Mouse (Mus musculus): ENCODE data around the gene Ccdc159. TPM values are rescaled to one million over a fixed set of nuclear protein-coding genes. Genes with fewer than 3 reads are reported as not detected.

Ccdc159 gene
- total and polyA plus RNA-seq, 2 experiments from 2014 or later = 0.88 to 0.97 TPM

DNA sequence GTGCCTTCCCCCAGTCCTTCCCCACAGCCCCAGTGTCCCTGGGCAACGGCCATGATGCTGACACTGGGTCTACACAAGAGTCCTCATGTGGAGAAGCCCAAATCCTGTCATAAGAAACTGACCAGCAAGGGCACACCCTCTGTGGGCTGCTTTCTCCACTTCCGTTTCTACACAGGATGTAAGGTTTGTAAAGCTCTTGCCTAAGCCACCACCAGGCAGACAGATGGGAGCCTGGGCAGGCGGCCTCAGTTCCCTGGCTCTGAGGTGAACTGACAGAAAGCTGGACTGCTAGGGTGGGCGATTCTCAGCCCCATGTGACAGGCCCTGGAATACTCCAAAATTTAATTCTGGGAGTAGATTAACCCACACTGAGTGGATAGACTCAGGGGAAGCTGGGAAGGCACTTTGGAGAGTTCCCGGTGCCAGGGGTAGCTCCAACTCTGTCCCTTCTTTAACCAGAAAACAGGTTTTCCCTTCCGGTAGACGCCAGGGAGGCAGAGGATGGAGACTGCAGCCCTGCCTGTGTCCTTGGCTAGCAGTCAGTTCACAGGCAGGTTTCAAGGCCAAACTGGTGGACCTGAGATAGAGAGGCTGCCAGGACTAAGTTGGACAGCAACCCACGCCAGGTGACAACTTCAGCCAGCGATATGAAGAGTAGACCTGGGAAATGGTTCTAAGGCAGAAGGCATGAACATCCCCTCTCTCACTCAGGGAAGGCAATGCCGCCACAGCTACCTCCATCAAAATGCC, 17.6 kb upstream of the Ccdc159 start:
- Histone ChIP-seq H3K27me3 (ENCODE audit: control insufficient read depth, insufficient read depth, low read length) (no peaks in the 10 kb centered on the region), H3K4me1 (ENCODE audit: control insufficient read depth, insufficient read depth) (no peaks in the 10 kb centered on the region), H3K4me3 (ENCODE audit: low read depth, low read length) (no peak overlapping the region), H3K36me3 (replicated peaks; ENCODE audit: control insufficient read depth, insufficient read depth, low read length) (no peaks in the 10 kb centered on the region), H3K9ac (replicated peaks; ENCODE audit: low read depth, low read length) (no peak overlapping the region), H3K27ac (ENCODE audit: low read depth) (no peak overlapping the region), H3K9me3 (replicated peaks; ENCODE audit: control insufficient read depth, low read length) (no peaks in the 10 kb centered on the region), H3K4me2 (ENCODE audit: low read depth, low read length) (no peak overlapping the region)
- no peak for TF ChIP-seq EP300 (IDR thresholded peaks at IDR 0.05; ENCODE audit: low read depth)
- no peak for TF ChIP-seq CTCF (IDR thresholded peaks at IDR 0.05; ENCODE audit: low read depth)
- DNase-seq (ENCODE audit: low spot score) (no peak), ATAC-seq (ENCODE audit: insufficient read depth, low read depth) (no peak)
- WGBS = 69% methylated on average over 10 of the region's 10 CpGs

GRCm38 (mm10) chr9:21916851-21917492, 10.3 kb upstream of the Ccdc159 start:
- TF ChIP-seq EP300 (IDR thresholded peaks at IDR 0.05; ENCODE audit: low read depth) (no peak), CTCF (IDR thresholded peaks at IDR 0.05; ENCODE audit: low read depth) (no peak)
- peak overlapping the region; percentile 63 for H3K4me3 ChIP-seq (ENCODE audit: low read depth, low read length)
- no peak for DNase-seq (ENCODE audit: low spot score)
- H3K4me1 ChIP-seq (ENCODE audit: control insufficient read depth, insufficient read depth) = no peaks in the 10 kb centered on the region
- H3K9me3 ChIP-seq (replicated peaks; ENCODE audit: control insufficient read depth, low read length) = no peaks in the 10 kb centered on the region
- WGBS = 73% methylated on average over 3 of the region's 3 CpGs
- ATAC-seq (ENCODE audit: insufficient read depth, low read depth) = no peak
- H3K36me3 ChIP-seq (replicated peaks; ENCODE audit: control insufficient read depth, insufficient read depth, low read length) = no peaks in the 10 kb centered on the region
- H3K9ac ChIP-seq (replicated peaks; ENCODE audit: low read depth, low read length) = no peak overlapping the region
- no peaks in the 10 kb centered on the region for H3K27me3 ChIP-seq (ENCODE audit: control insufficient read depth, insufficient read depth, low read length)
- H3K27ac ChIP-seq (ENCODE audit: low read depth) = no peak overlapping the region
- H3K4me2 ChIP-seq (ENCODE audit: low read depth, low read length) = peak overlapping the region; percentile 94

GRCm38 (mm10) chr9:21917493-21918034, 9.7 kb upstream of the Ccdc159 start:
- no peaks in the 10 kb centered on the region for H3K4me1 ChIP-seq (ENCODE audit: control insufficient read depth, insufficient read depth)
- peak overlapping the region; percentile 35 for H3K9ac ChIP-seq (replicated peaks; ENCODE audit: low read depth, low read length)
- no peaks in the 10 kb centered on the region for H3K27me3 ChIP-seq (ENCODE audit: control insufficient read depth, insufficient read depth, low read length)
- no peak for TF ChIP-seq EP300 (IDR thresholded peaks at IDR 0.05; ENCODE audit: low read depth)
- TF ChIP-seq CTCF (IDR thresholded peaks at IDR 0.05; ENCODE audit: low read depth) = no peak
- H3K4me3 ChIP-seq (ENCODE audit: low read depth, low read length) = peak overlapping the region; percentile 63
- DNase-seq (ENCODE audit: low spot score) = no peak
- peak; percentile 43 for ATAC-seq (ENCODE audit: insufficient read depth, low read depth)
- peak overlapping the region; percentile 94 for H3K4me2 ChIP-seq (ENCODE audit: low read depth, low read length)
- no peaks in the 10 kb centered on the region for H3K9me3 ChIP-seq (replicated peaks; ENCODE audit: control insufficient read depth, low read length)
- 2% methylated on average over 35 of the region's 35 CpGs for WGBS
- no peaks in the 10 kb centered on the region for H3K36me3 ChIP-seq (replicated peaks; ENCODE audit: control insufficient read depth, insufficient read depth, low read length)
- no peak overlapping the region for H3K27ac ChIP-seq (ENCODE audit: low read depth)

DNA sequence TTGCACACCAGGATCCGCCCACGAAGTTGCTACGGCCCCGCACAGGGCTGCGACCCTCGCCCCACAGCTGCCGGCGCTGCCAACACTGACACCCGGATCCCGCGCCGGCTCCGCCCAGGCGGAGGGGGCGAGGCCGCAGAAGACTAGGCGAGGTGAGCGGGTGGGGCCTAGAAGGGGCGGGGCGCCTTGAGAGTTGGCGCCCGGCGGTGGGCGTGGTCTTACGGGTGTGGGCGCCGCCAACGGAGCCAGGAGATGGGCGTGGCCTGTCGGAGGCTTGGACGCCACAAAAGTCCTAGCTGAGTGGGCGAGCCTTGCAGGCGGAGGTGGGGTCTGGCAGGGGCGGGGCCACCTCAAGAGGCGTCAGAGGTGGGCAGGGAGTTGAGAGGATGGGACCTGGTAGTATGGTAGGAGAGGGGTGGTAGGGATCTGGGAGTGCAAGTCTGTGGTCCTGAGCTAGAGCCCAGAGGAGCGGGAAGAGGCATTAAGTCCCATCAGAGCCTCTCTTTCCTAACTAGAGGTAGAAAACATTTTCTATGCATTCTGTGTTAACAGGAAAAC, 9.2 kb upstream of the Ccdc159 start, which contains the start of gene Rab3d:
Rab3d (minus strand) TSS at position 158 of the 558 bp plus-strand sequence.
- no peak for TF ChIP-seq EP300 (IDR thresholded peaks at IDR 0.05; ENCODE audit: low read depth)
- no peak for TF ChIP-seq CTCF (IDR thresholded peaks at IDR 0.05; ENCODE audit: low read depth)
- Histone ChIP-seq H3K4me2 (ENCODE audit: low read depth, low read length) (peak within 1 kb of the TSS; percentile 94), H3K9ac (replicated peaks; ENCODE audit: low read depth, low read length) (peak within 1 kb of the TSS; percentile 35), H3K27ac (ENCODE audit: low read depth) (peak within 1 kb of the TSS; percentile 19; the same call in 1 of the 2 replicates), H3K27me3 (ENCODE audit: control insufficient read depth, insufficient read depth, low read length) (no peaks in the 10 kb centered on the region), H3K9me3 (replicated peaks; ENCODE audit: control insufficient read depth, low read length) (no peaks in the 10 kb centered on the region), H3K36me3 (replicated peaks; ENCODE audit: control insufficient read depth, insufficient read depth, low read length) (no peaks in the 10 kb centered on the region), H3K4me1 (ENCODE audit: control insufficient read depth, insufficient read depth) (no peaks in the 10 kb centered on the region), H3K4me3 (ENCODE audit: low read depth, low read length) (peak within 1 kb of the TSS; percentile 63)
- DNase-seq (ENCODE audit: low spot score) (peak; percentile 96), ATAC-seq (ENCODE audit: insufficient read depth, low read depth) (peak; percentile 93)
- WGBS = under 1% methylated on average over 35 of the region's 36 CpGs

- H3K9ac ChIP-seq (replicated peaks; ENCODE audit: low read depth, low read length) = no peak overlapping the region
- H3K4me1 ChIP-seq (ENCODE audit: control insufficient read depth, insufficient read depth) = peaks cover 6% of the 10 kb centered on the region; the same call in 1 of the 2 replicates
- peak overlapping the region; percentile 94 for H3K4me2 ChIP-seq (ENCODE audit: low read depth, low read length)
- ATAC-seq (ENCODE audit: insufficient read depth, low read depth) (no peak), DNase-seq (ENCODE audit: low spot score) (no peak)
- no peaks in the 10 kb centered on the region for H3K36me3 ChIP-seq (replicated peaks; ENCODE audit: control insufficient read depth, insufficient read depth, low read length)
- WGBS = 25% methylated on average over 5 of the region's 5 CpGs
- peak overlapping the region; percentile 63 for H3K4me3 ChIP-seq (ENCODE audit: low read depth, low read length)
- H3K9me3 ChIP-seq (replicated peaks; ENCODE audit: control insufficient read depth, low read length) = no peaks in the 10 kb centered on the region
- H3K27ac ChIP-seq (ENCODE audit: low read depth) = 0 out of 2 replicates have a peak overlapping the region, but pooled peaks have one; percentile 19
- H3K27me3 ChIP-seq (ENCODE audit: control insufficient read depth, insufficient read depth, low read length) = no peaks in the 10 kb centered on the region
- no peak for TF ChIP-seq CTCF (IDR thresholded peaks at IDR 0.05; ENCODE audit: low read depth)
These were observed 8.4 kb upstream of the Ccdc159 start for GRCm38 (mm10) chr9:21918692-21919384.

Measured in heart, postnatal 0 days (tissue).